Mouse (Mus musculus): ENCODE results near the gene Dennd1a. TPM values are rescaled to one million over a fixed set of nuclear protein-coding genes. Genes with fewer than 3 reads are reported as not detected.

The Dennd1a gene
- total and polyA plus RNA-seq, 2 experiments = 13.0 to 14.5 TPM

DNA sequence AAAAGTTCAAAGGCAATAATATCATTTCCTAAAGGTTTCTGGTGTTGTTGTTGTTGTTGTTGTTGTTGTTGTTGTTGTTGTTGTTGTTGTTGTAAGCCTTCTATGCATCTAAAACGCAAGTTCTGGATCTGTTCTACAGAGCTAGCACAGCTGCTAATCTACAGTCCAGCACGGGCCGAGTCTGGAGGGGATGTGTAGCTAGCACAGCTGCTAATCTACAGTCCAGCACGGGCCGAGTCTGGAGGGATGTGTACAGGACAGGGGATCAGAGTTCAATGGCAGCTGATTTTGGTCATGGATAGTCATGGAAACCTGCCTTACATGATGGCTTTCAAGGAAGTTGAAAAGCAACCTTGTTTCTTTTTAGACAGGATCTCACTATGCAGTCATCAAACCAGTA is 57.3 kb downstream of the Dennd1a start:
- no peak overlapping the region for H3K27ac ChIP-seq (replicated peaks; ENCODE audit: insufficient read depth, low read depth, low read length)
- H3K27me3 ChIP-seq (ENCODE audit: control insufficient read depth, insufficient read depth, low read length) = no peaks in the 10 kb centered on the region
- H3K9ac ChIP-seq (ENCODE audit: low read depth, low read length) = no peak overlapping the region
- WGBS = 40% methylated on average over 5 of the region's 5 CpGs
- no peaks in the 10 kb centered on the region for H3K36me3 ChIP-seq (ENCODE audit: control insufficient read depth, insufficient read depth, low read length)
- peaks cover 8% of the 10 kb centered on the region; the same call in 1 of the 2 replicates for H3K79me2 ChIP-seq (ENCODE audit: control insufficient read depth, insufficient read depth, low read length)
- no peak overlapping the region for H3K4me3 ChIP-seq (ENCODE audit: insufficient read depth, low read depth, low read length)
- no peak for DNase-seq (ENCODE audit: extremely low read depth, low read depth, low spot score)
- no peak for TF ChIP-seq POLR2A (IDR thresholded peaks at IDR 0.05; ENCODE audit: extremely low read depth, insufficient read depth, low read length)
- TF ChIP-seq CTCF (IDR thresholded peaks at IDR 0.05; ENCODE audit: low read depth, low read length) = no peak
- H3K4me1 ChIP-seq (ENCODE audit: control insufficient read depth, insufficient read depth, low read length) = no peaks in the 10 kb centered on the region; the same call in 1 of the 2 replicates

DNA sequence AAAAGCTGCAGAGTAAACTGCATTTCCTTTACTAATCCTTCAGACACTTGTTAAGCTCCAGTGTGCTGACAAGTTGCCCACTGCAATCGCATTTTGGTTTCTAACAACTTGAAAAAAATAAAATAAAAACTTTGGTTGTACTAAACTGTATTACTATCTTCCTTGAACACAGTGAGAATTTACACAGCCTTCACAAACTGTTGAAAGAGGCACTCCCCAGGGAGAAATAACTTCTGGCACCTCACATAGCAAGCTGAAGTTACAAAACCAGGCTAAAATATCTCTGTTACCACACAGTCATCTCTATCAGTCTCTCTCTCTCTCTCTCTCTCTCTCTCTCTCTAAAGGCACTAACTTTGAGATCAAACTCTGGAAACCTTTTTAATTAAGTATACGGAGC is 63.4 kb downstream of the Dennd1a start:
- Histone ChIP-seq H3K4me1 (ENCODE audit: control insufficient read depth, insufficient read depth, low read length) (peaks cover 8% of the 10 kb centered on the region), H3K27me3 (ENCODE audit: control insufficient read depth, insufficient read depth, low read length) (no peaks in the 10 kb centered on the region), H3K27ac (replicated peaks; ENCODE audit: insufficient read depth, low read depth, low read length) (no peak overlapping the region), H3K79me2 (ENCODE audit: control insufficient read depth, insufficient read depth, low read length) (peaks cover 13% of the 10 kb centered on the region; the same call in 1 of the 2 replicates), H3K9ac (ENCODE audit: low read depth, low read length) (no peak overlapping the region), H3K4me3 (ENCODE audit: insufficient read depth, low read depth, low read length) (no peak overlapping the region), H3K36me3 (ENCODE audit: control insufficient read depth, insufficient read depth, low read length) (no peaks in the 10 kb centered on the region)
- WGBS = 82% methylated on average over 2 of the region's 2 CpGs
- DNase-seq (ENCODE audit: extremely low read depth, low read depth, low spot score) = no peak
- TF ChIP-seq POLR2A (IDR thresholded peaks at IDR 0.05; ENCODE audit: extremely low read depth, insufficient read depth, low read length) (no peak), CTCF (IDR thresholded peaks at IDR 0.05; ENCODE audit: low read depth, low read length) (no peak)

DNA sequence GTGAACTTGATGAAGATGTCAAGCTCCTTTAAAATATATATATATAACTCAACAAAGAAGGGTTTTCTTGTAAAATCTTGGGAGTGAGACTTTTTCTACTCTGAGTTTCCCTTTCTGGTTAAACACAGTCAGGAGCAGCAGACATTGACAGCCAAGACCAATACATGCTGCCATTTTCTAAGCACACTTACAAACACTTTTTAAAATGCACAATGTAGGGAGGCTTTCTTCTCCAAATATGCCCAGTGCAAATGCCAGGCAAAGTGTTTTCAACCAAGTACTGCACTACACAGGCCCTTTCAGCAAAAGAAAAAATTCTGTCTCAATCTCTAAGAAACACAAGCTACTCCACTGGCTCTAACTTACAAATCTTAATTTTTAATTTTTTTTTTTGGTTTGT is 65.7 kb downstream of the Dennd1a start:
- DNase-seq (ENCODE audit: extremely low read depth, low read depth, low spot score) = no peak
- peaks cover 12% of the 10 kb centered on the region; the same call in 1 of the 2 replicates for H3K79me2 ChIP-seq (ENCODE audit: control insufficient read depth, insufficient read depth, low read length)
- H3K4me3 ChIP-seq (ENCODE audit: insufficient read depth, low read depth, low read length) = no peak overlapping the region
- H3K27ac ChIP-seq (replicated peaks; ENCODE audit: insufficient read depth, low read depth, low read length) = no peak overlapping the region
- TF ChIP-seq CTCF (IDR thresholded peaks at IDR 0.05; ENCODE audit: low read depth, low read length) = no peak
- TF ChIP-seq POLR2A (IDR thresholded peaks at IDR 0.05; ENCODE audit: extremely low read depth, insufficient read depth, low read length) = no peak
- H3K36me3 ChIP-seq (ENCODE audit: control insufficient read depth, insufficient read depth, low read length) = no peaks in the 10 kb centered on the region
- peaks cover 10% of the 10 kb centered on the region for H3K4me1 ChIP-seq (ENCODE audit: control insufficient read depth, insufficient read depth, low read length)
- H3K9ac ChIP-seq (ENCODE audit: low read depth, low read length) = no peak overlapping the region
- H3K27me3 ChIP-seq (ENCODE audit: control insufficient read depth, insufficient read depth, low read length) = no peaks in the 10 kb centered on the region

DNA sequence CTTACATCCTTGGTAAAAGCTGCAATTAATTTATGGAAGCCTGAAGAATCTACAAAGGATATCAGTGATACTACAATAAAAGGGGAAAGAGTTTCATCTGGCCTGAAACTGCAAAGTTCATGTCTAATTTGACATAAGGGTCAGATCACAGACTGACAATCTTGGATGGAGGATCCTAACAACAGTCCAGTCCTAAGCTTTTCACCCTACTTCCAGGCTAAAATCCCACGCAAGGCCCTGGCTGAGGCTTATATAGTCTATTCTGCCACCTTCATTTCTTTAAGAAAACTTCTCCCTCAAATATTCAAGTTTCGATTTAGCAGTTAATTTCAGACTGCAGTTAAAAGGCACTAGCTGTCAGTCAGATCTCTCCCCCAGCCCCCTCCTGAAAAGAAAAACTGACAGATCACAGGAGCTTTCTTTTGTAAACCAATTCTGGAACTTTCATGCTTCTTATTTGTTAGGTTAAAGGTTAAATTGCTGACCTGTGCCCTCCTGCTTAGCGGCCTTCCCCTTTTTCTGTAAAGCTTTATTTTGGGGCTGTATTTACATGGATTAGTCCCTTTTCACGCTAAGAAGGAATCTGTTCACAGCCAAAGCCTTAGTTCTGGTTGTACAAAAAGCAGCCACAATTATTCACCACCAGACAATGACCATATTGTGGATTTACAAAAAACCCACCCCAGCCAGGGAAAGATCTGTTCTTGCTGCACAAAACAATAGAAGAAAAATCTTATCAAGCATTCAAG is 66.3 kb downstream of the Dennd1a start:
- Histone ChIP-seq H3K9ac (ENCODE audit: low read depth, low read length) (no peak overlapping the region), H3K79me2 (ENCODE audit: control insufficient read depth, insufficient read depth, low read length) (peaks cover 12% of the 10 kb centered on the region; the same call in 1 of the 2 replicates), H3K36me3 (ENCODE audit: control insufficient read depth, insufficient read depth, low read length) (no peaks in the 10 kb centered on the region), H3K27me3 (ENCODE audit: control insufficient read depth, insufficient read depth, low read length) (no peaks in the 10 kb centered on the region), H3K27ac (replicated peaks; ENCODE audit: insufficient read depth, low read depth, low read length) (peak overlapping the region; percentile 35; the same call in 1 of the 2 replicates), H3K4me1 (ENCODE audit: control insufficient read depth, insufficient read depth, low read length) (peaks cover 10% of the 10 kb centered on the region), H3K4me3 (ENCODE audit: insufficient read depth, low read depth, low read length) (no peak overlapping the region)
- TF ChIP-seq CTCF (IDR thresholded peaks at IDR 0.05; ENCODE audit: low read depth, low read length) (no peak), POLR2A (IDR thresholded peaks at IDR 0.05; ENCODE audit: extremely low read depth, insufficient read depth, low read length) (no peak)
- 26% methylated on average over 4 of the region's 4 CpGs for WGBS
- DNase-seq (ENCODE audit: extremely low read depth, low read depth, low spot score) = peak; percentile 66

DNA sequence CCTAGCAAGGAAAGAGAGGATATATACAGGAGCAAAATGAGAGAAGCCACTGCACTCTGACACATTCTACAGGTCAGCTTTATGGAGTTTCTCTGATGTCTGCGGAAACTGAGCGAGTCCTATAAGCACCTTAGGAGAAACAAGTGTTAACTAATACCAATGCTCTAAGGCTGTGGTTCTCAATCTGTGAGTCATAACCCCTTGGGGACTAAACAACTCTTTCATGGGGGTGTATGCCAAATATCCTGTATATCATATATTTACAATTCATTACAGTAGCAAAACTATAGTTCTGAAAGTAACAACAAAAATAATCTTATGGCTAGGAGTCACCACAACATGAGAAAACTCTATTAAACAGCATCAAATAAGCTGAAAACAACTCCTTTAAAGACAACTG is 67.5 kb downstream of the Dennd1a start:
- DNase-seq (ENCODE audit: extremely low read depth, low read depth, low spot score) = no peak
- Histone ChIP-seq H3K79me2 (ENCODE audit: control insufficient read depth, insufficient read depth, low read length) (peaks cover 12% of the 10 kb centered on the region; the same call in 1 of the 2 replicates), H3K27me3 (ENCODE audit: control insufficient read depth, insufficient read depth, low read length) (no peaks in the 10 kb centered on the region), H3K27ac (replicated peaks; ENCODE audit: insufficient read depth, low read depth, low read length) (no peak overlapping the region), H3K4me1 (ENCODE audit: control insufficient read depth, insufficient read depth, low read length) (peaks cover 10% of the 10 kb centered on the region), H3K9ac (ENCODE audit: low read depth, low read length) (no peak overlapping the region), H3K4me3 (ENCODE audit: insufficient read depth, low read depth, low read length) (no peak overlapping the region), H3K36me3 (ENCODE audit: control insufficient read depth, insufficient read depth, low read length) (no peaks in the 10 kb centered on the region)
- 98% methylated on average over 2 of the region's 2 CpGs for WGBS
- TF ChIP-seq CTCF (IDR thresholded peaks at IDR 0.05; ENCODE audit: low read depth, low read length) = no peak
- no peak for TF ChIP-seq POLR2A (IDR thresholded peaks at IDR 0.05; ENCODE audit: extremely low read depth, insufficient read depth, low read length)

DNA sequence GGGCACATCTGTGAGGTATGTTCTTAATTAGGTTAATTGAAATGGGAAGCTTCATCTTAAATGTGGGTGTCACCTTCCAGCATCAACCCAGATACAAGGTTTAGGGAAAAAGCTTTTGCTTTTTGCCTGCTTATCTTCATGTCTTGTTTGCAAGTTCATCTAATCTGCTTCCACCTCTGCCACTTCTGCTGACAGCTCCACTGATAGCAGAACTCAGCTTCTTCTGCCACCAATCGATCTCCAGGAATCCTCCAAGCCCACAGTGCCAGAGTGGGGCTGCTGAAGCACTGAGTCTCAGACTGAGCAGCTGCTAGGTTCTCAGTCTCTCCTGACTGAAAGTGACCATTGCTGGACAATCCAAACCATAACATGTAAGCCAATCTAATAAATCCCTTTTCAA is 74.1 kb downstream of the Dennd1a start:
- Histone ChIP-seq H3K9ac (ENCODE audit: low read depth, low read length) (no peak overlapping the region), H3K27me3 (ENCODE audit: control insufficient read depth, insufficient read depth, low read length) (no peaks in the 10 kb centered on the region), H3K4me1 (ENCODE audit: control insufficient read depth, insufficient read depth, low read length) (peaks cover 2% of the 10 kb centered on the region; the same call in 1 of the 2 replicates), H3K27ac (replicated peaks; ENCODE audit: insufficient read depth, low read depth, low read length) (no peak overlapping the region), H3K36me3 (ENCODE audit: control insufficient read depth, insufficient read depth, low read length) (no peaks in the 10 kb centered on the region), H3K79me2 (ENCODE audit: control insufficient read depth, insufficient read depth, low read length) (peaks cover 4% of the 10 kb centered on the region; the same call in 1 of the 2 replicates), H3K4me3 (ENCODE audit: insufficient read depth, low read depth, low read length) (no peak overlapping the region)
- no peak for DNase-seq (ENCODE audit: extremely low read depth, low read depth, low spot score)
- TF ChIP-seq CTCF (IDR thresholded peaks at IDR 0.05; ENCODE audit: low read depth, low read length) (no peak), POLR2A (IDR thresholded peaks at IDR 0.05; ENCODE audit: extremely low read depth, insufficient read depth, low read length) (no peak)
- WGBS = 29% methylated on average over 1 of the region's 1 CpGs

Measured in liver, adult 2 months (tissue).